Mouse (Mus musculus): ENCODE measurements at regions not wholly inside any gene's neighbourhood (a gene's known extent, or its start where the extent isn't known, plus 50 kb on each side); places are given as distances from the start of the nearest gene placed in this dataset.
A peak's percentile ranks its signal among the peaks of the same experiment; 100 is the strongest.

DNA sequence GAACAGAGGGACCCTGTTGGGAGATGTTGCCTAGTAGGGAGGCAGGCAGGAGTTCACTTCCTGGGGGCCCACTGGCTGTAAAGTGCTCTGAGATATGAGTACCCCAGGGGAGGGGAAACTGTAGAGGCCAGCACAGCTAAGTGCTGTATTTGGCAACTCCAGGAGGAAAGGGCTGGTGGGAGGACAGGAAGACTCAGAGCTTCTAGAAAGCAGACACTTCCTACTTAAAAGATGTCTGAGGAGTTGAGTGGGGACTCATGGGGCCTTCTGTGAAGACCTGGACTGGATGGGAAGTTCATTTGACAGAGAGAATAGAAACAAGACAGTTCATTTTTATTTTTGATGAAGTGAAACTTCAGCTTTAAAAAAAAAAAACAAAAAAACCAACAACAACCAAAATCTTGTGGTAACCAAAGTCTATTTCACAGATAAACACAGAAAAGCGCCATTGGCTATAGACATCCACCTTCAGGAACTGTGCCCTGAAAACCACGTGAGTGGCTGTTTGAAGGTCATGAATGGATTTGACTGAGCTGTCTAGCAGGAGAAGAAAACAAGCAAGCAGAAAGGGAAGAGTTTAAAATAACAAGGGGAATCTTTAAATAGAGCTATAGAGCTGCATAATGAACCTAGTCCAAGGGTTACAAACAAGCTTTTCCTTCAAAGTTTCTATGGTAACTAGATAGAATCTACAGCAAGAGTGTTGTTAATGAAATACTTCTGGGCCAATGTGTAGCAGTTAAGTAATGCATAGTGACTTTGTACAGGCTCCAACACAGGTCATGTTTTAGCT lies 105.9 kb upstream of the Arhgap5 start:
- no peaks in the 10 kb centered on the region for H3K9me3 ChIP-seq (ENCODE audit: control insufficient read depth, low read length)
- peaks cover 11% of the 10 kb centered on the region; the same call in 1 of the 2 replicates for H3K4me1 ChIP-seq (replicated peaks; ENCODE audit: control insufficient read depth, insufficient read depth, low read length)
- ATAC-seq (ENCODE audit: low read depth) = no peak
- no peaks in the 10 kb centered on the region for H3K27me3 ChIP-seq (ENCODE audit: control insufficient read depth, insufficient read depth, low read depth, low read length)
- no peak overlapping the region for H3K4me3 ChIP-seq (ENCODE audit: low read length)
- H3K27ac ChIP-seq (ENCODE audit: low read length) = no peak overlapping the region
- no peak overlapping the region for H3K4me2 ChIP-seq (ENCODE audit: low read depth, low read length)
- 70% methylated on average over 2 of the region's 2 CpGs for WGBS
- no peaks in the 10 kb centered on the region for H3K36me3 ChIP-seq (ENCODE audit: control insufficient read depth, insufficient read depth, low read length)
- H3K9ac ChIP-seq (ENCODE audit: low read length) = no peak overlapping the region

DNA sequence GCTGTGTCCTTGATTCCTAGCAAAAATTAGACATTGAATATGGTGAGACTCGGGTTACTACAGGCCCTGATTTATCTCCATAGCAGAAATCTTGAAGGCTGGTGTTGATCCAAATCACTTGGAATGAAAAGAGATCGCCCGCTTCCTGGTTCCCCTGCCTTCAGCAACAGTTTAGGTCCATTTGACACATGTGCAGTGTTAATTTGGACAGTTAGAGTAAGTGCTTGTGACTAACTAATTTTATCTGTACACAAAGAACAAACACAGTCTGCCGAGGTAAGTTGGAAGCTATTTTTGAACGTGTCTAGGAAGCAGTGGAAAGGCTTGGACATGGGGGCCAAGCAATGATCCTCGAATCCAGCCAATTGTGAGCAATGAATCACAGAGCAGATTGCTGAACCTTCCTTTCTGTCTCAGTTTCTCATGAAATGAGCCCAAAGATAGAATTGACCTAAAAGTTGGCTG lies 105.2 kb upstream of the Arhgap5 start:
- H3K4me2 ChIP-seq (ENCODE audit: low read depth, low read length) = no peak overlapping the region
- peaks cover 10% of the 10 kb centered on the region; the same call in 1 of the 2 replicates for H3K4me1 ChIP-seq (replicated peaks; ENCODE audit: control insufficient read depth, insufficient read depth, low read length)
- WGBS = 53% methylated on average over 6 of the region's 6 CpGs
- H3K9ac ChIP-seq (ENCODE audit: low read length) = no peak overlapping the region
- no peak overlapping the region for H3K27ac ChIP-seq (ENCODE audit: low read length)
- no peaks in the 10 kb centered on the region for H3K9me3 ChIP-seq (ENCODE audit: control insufficient read depth, low read length)
- no peaks in the 10 kb centered on the region for H3K27me3 ChIP-seq (ENCODE audit: control insufficient read depth, insufficient read depth, low read depth, low read length)
- no peak overlapping the region for H3K4me3 ChIP-seq (ENCODE audit: low read length)
- no peaks in the 10 kb centered on the region for H3K36me3 ChIP-seq (ENCODE audit: control insufficient read depth, insufficient read depth, low read length)
- no peak for ATAC-seq (ENCODE audit: low read depth)

- H3K9me3 ChIP-seq (ENCODE audit: control insufficient read depth, low read length) = no peaks in the 10 kb centered on the region
- 68% methylated on average over 3 of the region's 3 CpGs for WGBS
- H3K4me2 ChIP-seq (ENCODE audit: low read depth, low read length) = no peak overlapping the region
- H3K9ac ChIP-seq (ENCODE audit: low read length) = no peak overlapping the region
- H3K36me3 ChIP-seq (ENCODE audit: control insufficient read depth, insufficient read depth, low read length) = no peaks in the 10 kb centered on the region
- H3K27me3 ChIP-seq (ENCODE audit: control insufficient read depth, insufficient read depth, low read depth, low read length) = no peaks in the 10 kb centered on the region
- ATAC-seq (ENCODE audit: low read depth) = no peak
- H3K4me1 ChIP-seq (replicated peaks; ENCODE audit: control insufficient read depth, insufficient read depth, low read length) = peaks cover 9% of the 10 kb centered on the region; the same call in 1 of the 2 replicates
- no peak overlapping the region for H3K27ac ChIP-seq (ENCODE audit: low read length)
- no peak overlapping the region for H3K4me3 ChIP-seq (ENCODE audit: low read length)
Measured at GRCm38 (mm10) chr12:52400099-52400498, 103.7 kb upstream of the Arhgap5 start.

DNA sequence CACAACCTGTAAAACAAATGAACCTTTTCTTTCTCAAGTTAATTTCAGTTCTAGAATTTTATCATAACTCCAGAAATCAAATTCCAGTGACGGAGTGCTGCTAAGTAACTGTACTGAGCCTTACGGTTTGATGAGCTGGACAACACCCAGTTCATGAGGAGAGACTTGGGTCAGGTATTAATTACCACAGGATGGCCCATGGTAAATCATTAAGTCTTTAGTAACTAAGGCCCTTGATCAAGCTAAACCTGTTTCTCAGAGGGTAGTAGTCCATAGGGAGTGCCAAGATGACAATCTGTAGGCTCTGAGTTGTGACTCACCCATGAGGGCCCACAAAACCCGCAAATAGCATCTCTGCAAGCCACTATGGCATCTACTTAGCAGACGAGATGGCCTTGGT lies 101.1 kb upstream of the Arhgap5 start:
- 91% methylated on average over 4 of the region's 4 CpGs for WGBS
- Histone ChIP-seq H3K27me3 (ENCODE audit: control insufficient read depth, insufficient read depth, low read depth, low read length) (no peaks in the 10 kb centered on the region), H3K9me3 (ENCODE audit: control insufficient read depth, low read length) (no peaks in the 10 kb centered on the region), H3K4me1 (replicated peaks; ENCODE audit: control insufficient read depth, insufficient read depth, low read length) (no peaks in the 10 kb centered on the region; the same call in 1 of the 2 replicates), H3K4me2 (ENCODE audit: low read depth, low read length) (no peak overlapping the region), H3K4me3 (ENCODE audit: low read length) (no peak overlapping the region), H3K27ac (ENCODE audit: low read length) (no peak overlapping the region), H3K9ac (ENCODE audit: low read length) (no peak overlapping the region), H3K36me3 (ENCODE audit: control insufficient read depth, insufficient read depth, low read length) (no peaks in the 10 kb centered on the region)
- no peak for ATAC-seq (ENCODE audit: low read depth)

DNA sequence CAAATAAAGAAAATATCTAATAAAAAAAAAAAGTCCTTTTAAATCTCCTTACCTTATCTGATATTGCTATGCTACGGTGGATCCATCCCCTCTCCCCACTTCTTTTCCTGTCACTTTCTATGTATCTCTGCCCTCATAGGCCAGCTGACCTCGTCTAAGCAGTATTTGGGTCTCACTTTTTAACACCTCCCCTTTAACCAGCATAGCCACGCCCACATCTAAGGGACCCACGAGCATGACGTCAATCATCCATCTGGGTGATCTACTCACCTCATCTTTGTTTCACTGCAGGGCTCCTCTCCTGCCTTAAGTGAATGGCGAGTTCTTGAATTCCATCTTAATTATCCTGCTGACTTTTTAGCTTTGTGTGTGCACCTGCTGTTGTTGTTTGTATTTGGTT lies 97.4 kb upstream of the Arhgap5 start:
- H3K9me3 ChIP-seq (ENCODE audit: control insufficient read depth, low read length) = no peaks in the 10 kb centered on the region
- H3K9ac ChIP-seq (ENCODE audit: low read length) = no peak overlapping the region
- H3K4me1 ChIP-seq (replicated peaks; ENCODE audit: control insufficient read depth, insufficient read depth, low read length) = no peaks in the 10 kb centered on the region
- no peaks in the 10 kb centered on the region for H3K27me3 ChIP-seq (ENCODE audit: control insufficient read depth, insufficient read depth, low read depth, low read length)
- no peaks in the 10 kb centered on the region for H3K36me3 ChIP-seq (ENCODE audit: control insufficient read depth, insufficient read depth, low read length)
- no peak overlapping the region for H3K4me3 ChIP-seq (ENCODE audit: low read length)
- 67% methylated on average over 6 of the region's 6 CpGs for WGBS
- H3K4me2 ChIP-seq (ENCODE audit: low read depth, low read length) = no peak overlapping the region
- H3K27ac ChIP-seq (ENCODE audit: low read length) = no peak overlapping the region
- no peak for ATAC-seq (ENCODE audit: low read depth)

DNA sequence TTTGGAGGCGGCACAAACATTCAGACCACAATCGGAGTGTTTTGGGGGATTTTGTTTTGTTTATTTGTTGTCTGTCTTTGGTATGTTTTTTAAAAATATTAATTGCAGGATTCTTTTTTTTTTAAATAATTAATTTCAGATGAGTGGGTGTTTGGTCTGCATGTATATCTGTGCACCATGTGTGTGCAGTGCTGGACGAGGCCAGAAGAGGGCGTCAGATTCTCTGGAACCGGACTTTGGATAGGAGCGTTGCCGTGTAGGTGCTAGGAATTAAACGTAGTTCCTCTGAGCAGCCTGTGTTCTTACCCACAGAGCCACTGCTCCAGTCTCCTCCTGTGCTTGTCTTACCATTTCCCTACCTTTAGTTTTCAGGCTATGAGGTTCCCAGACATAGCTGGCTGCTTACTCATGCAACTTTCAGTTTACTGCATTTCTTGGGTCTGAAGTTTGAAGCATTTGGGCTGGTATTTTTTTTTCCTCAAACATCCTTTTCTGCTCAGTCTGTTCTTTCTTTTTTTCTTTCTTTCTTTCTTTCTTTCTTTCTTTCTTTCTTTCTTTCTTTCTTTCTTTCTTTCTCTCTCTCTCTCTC lies 95.4 kb upstream of the Arhgap5 start:
- Histone ChIP-seq H3K9ac (ENCODE audit: low read length) (no peak overlapping the region), H3K4me2 (ENCODE audit: low read depth, low read length) (no peak overlapping the region), H3K9me3 (ENCODE audit: control insufficient read depth, low read length) (no peaks in the 10 kb centered on the region), H3K27ac (ENCODE audit: low read length) (no peak overlapping the region), H3K36me3 (ENCODE audit: control insufficient read depth, insufficient read depth, low read length) (no peaks in the 10 kb centered on the region), H3K4me3 (ENCODE audit: low read length) (no peak overlapping the region), H3K27me3 (ENCODE audit: control insufficient read depth, insufficient read depth, low read depth, low read length) (no peaks in the 10 kb centered on the region), H3K4me1 (replicated peaks; ENCODE audit: control insufficient read depth, insufficient read depth, low read length) (peaks cover 4% of the 10 kb centered on the region)
- WGBS = 87% methylated on average over 8 of the region's 8 CpGs
- no peak for ATAC-seq (ENCODE audit: low read depth)

DNA sequence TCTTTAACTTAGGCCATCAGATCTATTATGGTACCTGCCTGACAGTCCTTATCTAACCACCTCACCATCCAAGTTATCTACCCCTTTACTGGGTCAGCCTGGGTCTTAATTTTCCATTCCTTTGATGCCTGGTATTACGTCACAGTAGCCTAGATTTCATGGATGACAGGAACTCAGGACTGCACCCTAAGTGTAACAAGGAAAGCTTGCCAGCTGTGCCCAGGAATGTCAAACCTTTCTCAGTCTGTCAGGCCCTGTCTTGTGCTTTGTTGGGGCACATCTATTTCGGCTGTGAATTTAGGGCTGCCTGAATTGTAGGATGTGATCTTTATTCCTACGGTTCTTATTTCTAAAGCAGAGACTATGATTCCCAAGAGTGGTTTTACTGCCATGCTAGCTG lies 94.6 kb upstream of the Arhgap5 start:
- no peaks in the 10 kb centered on the region for H3K27me3 ChIP-seq (ENCODE audit: control insufficient read depth, insufficient read depth, low read depth, low read length)
- no peak overlapping the region for H3K4me2 ChIP-seq (ENCODE audit: low read depth, low read length)
- no peaks in the 10 kb centered on the region for H3K36me3 ChIP-seq (ENCODE audit: control insufficient read depth, insufficient read depth, low read length)
- H3K4me1 ChIP-seq (replicated peaks; ENCODE audit: control insufficient read depth, insufficient read depth, low read length) = peaks cover 4% of the 10 kb centered on the region
- WGBS = 82% methylated on average over 3 of the region's 3 CpGs
- no peak overlapping the region for H3K4me3 ChIP-seq (ENCODE audit: low read length)
- no peaks in the 10 kb centered on the region for H3K9me3 ChIP-seq (ENCODE audit: control insufficient read depth, low read length)
- no peak for ATAC-seq (ENCODE audit: low read depth)
- H3K27ac ChIP-seq (ENCODE audit: low read length) = no peak overlapping the region
- H3K9ac ChIP-seq (ENCODE audit: low read length) = no peak overlapping the region

DNA sequence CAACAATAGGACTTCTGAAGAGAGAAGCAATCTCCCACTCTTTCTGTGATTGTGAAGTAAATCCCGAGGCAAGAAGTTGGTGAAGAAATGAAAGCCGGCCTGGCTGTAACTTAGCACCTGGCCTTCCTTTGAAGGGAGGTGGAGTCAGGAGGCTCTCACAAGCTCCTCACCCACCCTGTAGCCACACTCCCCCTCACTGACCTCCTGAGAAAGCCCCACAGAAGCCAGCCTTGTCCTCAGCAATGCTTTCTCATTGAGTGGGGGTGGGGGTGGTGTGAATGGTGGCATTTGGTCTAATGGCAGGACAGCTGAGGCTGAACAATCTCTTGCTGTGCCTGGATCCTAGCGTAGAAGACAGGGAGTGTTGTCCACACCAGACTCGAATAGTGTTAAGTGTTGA lies 91.6 kb upstream of the Arhgap5 start:
- H3K4me2 ChIP-seq (ENCODE audit: low read depth, low read length) = no peak overlapping the region
- no peak overlapping the region for H3K4me3 ChIP-seq (ENCODE audit: low read length)
- peaks cover 4% of the 10 kb centered on the region for H3K4me1 ChIP-seq (replicated peaks; ENCODE audit: control insufficient read depth, insufficient read depth, low read length)
- H3K36me3 ChIP-seq (ENCODE audit: control insufficient read depth, insufficient read depth, low read length) = no peaks in the 10 kb centered on the region
- WGBS = 73% methylated on average over 4 of the region's 4 CpGs
- no peak for ATAC-seq (ENCODE audit: low read depth)
- no peak overlapping the region for H3K9ac ChIP-seq (ENCODE audit: low read length)
- H3K9me3 ChIP-seq (ENCODE audit: control insufficient read depth, low read length) = no peaks in the 10 kb centered on the region
- no peaks in the 10 kb centered on the region for H3K27me3 ChIP-seq (ENCODE audit: control insufficient read depth, insufficient read depth, low read depth, low read length)
- H3K27ac ChIP-seq (ENCODE audit: low read length) = no peak overlapping the region

- Histone ChIP-seq H3K36me3 (ENCODE audit: control insufficient read depth, insufficient read depth, low read length) (no peaks in the 10 kb centered on the region), H3K27ac (ENCODE audit: low read length) (no peak overlapping the region), H3K4me3 (ENCODE audit: low read length) (no peak overlapping the region), H3K4me1 (replicated peaks; ENCODE audit: control insufficient read depth, insufficient read depth, low read length) (peaks cover 4% of the 10 kb centered on the region), H3K4me2 (ENCODE audit: low read depth, low read length) (0 out of 2 replicates have a peak overlapping the region, but pooled peaks have one; percentile 29), H3K9ac (ENCODE audit: low read length) (no peak overlapping the region), H3K27me3 (ENCODE audit: control insufficient read depth, insufficient read depth, low read depth, low read length) (no peaks in the 10 kb centered on the region), H3K9me3 (ENCODE audit: control insufficient read depth, low read length) (no peaks in the 10 kb centered on the region)
- ATAC-seq (ENCODE audit: low read depth) = no peak
- WGBS = 23% methylated on average over 8 of the region's 8 CpGs
Measured at GRCm38 (mm10) chr12:52413046-52413473, 90.7 kb upstream of the Arhgap5 start.

All from lung, embryonic 16.5 days (tissue).